Mouse (Mus musculus) left cerebral cortex, adult 9 months (tissue): ENCODE data around the gene Spon1.

Experiments
- DNase-seq, 2 experiments: peaks; one replicate each; pipeline ENCODE4 v3.0.0; 2022; ENCODE audit warnings: low spot score in 2 of 2

The Spon1 gene

GRCm38 (mm10) chr7:113841521-113841920 is 75.7 kb downstream of the Spon1 start:
- no peak for DNase-seq

GRCm38 (mm10) chr7:113843150-113843549 is 77.4 kb downstream of the Spon1 start:
- no peak for DNase-seq

DNA sequence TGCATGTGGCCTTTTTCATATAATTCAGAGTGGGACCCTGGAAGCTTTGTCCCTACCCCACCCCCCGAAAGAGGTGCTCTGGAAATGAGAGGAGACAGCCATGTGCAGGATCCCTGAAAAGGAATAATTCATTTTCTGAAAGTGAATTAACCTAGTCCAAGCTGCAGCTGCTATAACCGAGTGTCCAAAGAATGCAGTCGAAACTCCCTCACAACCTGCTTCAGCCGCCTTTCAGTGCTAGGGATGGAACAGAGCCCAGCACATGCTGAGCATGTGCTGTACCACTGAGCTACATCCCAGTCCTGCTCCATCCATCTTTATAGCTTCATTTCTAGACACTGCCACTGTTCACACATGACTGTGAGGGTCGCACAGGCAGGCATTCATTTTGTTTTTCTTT is 79.4 kb downstream of the Spon1 start:
- DNase-seq, result no peak

DNA sequence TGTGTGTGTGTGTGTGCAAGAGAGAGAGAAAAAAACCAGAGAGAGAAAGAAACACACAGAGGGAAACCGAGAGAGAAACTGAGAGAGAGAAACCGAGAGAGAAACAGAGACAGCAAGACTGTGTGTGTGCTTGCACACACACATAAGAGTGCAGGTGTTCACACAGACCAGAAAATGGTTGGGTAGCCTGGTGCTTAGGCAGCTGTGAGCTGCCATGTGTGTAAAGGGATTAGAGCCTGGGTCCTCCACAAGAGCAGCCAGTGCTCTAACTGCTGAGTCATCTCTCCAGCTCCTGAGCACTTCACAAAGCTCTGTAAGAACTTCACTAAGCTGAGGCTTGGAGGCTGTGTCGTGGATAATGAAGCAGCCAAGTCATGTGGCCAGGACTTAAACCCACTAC is 80.8 kb downstream of the Spon1 start:
- DNase-seq, result no peak

GRCm38 (mm10) chr7:113847041-113847819 is 81.4 kb downstream of the Spon1 start:
- DNase-seq, result no peak

DNA sequence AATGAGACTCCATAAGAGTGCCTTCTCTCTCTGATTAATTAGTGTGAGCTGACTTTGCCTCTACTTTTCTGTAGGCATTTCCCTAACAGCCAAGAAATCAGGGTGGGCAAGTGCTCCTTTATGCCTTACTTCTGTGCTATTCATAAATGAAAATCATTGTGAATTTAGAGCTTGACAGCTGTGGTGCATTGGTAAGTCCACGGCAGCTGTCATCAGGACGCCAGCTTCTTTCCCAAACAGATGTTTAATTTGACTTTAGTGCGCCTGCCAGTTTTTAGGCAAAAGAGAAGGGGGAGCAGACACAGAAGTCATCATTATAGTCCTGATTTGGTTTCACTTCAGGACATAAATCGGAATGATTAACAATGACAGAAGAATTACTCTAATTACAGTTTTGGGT is 84.6 kb downstream of the Spon1 start:
- DNase-seq, result no peak

DNA sequence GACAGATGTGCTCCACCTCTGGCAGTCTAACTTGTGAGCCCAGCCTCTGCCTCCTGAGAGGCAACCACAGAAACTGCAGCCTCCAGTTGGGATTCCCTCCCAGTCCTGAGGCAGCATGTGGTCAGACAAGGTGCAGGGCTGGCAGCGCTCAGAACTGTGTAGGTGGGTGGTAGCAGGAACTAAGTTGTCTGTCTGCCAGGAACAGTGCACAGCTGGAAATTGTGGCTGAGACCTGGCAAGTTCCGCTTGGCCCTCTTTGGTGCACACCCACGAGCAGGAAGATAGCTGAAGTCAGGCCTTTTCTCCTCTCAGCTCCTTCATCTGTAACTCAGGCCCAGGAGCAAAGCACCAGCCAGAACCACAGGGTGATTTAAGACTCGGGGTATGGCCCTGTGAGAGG is 89.6 kb downstream of the Spon1 start:
- DNase-seq, result no peak

- no peak for DNase-seq
Measured at GRCm38 (mm10) chr7:113856067-113856466, 90.3 kb downstream of the Spon1 start.

DNA sequence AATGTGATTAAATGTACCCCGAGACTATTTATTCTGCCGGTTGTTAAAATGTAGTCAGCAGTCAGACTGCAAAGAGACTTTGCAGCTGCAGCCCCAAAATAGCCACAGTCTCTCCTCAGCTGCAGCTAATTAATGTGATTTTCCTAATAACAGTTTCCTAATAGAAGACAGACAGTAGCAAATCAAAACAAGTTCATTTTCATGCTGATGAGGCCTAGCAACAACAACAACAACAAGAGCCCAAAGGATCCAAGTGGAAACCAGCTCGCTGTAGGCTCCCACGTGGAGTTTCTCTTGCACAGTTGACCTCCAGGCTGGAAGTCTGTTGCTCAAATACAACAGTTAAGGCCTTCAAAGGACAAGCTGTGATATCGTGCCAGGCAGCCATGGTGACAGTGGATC is 93.7 kb downstream of the Spon1 start:
- no peak for DNase-seq

- no peak for DNase-seq
Measured at GRCm38 (mm10) chr7:113861964-113862363, 96.2 kb downstream of the Spon1 start.

GRCm38 (mm10) chr7:113872846-113873245 is 107.0 kb downstream of the Spon1 start:
- DNase-seq, result no peak

DNA sequence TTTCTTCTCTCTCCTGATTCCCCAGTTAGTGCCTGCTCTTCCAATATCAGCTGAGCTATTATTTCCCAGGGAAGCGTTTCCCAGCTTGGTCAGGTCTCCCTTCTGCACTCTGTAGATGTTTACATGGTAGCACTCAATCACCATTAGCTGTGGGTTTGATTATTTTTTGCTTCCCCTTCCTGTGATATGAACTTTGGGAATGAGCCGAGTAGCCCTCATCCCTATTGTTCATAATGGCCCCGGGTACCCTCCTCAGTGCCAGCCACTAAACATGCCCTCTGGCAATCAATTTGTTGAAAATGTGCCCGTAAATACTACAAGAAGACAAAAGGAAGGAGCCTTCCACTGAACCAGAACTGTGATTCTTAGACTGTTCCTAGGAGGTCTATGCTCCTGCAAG is 111.7 kb downstream of the Spon1 start:
- no peak for DNase-seq

- DNase-seq, result no peak
Measured at GRCm38 (mm10) chr7:113877926-113878325, 112.1 kb downstream of the Spon1 start.

DNA sequence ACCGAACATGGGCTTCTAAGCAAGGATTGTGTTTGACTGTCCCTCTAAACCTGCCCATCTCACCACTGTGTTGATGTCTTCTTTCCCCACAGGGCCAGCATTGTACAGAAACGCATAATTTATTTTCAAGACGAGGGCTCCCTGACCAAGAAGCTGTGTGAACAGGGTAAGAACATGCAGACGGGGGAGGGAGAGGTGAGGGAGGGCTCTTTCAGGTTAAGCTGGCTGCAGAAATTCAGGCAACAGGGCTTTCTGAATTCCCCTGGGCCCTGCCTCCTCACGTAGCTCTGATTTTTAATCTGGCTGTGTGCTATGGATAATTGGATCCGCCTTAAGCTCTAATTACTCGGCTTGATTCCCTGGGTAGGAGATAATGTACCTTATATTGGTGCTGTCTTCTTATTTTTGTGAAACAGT is 113.3 kb downstream of the Spon1 start:
- no peak for DNase-seq

DNA sequence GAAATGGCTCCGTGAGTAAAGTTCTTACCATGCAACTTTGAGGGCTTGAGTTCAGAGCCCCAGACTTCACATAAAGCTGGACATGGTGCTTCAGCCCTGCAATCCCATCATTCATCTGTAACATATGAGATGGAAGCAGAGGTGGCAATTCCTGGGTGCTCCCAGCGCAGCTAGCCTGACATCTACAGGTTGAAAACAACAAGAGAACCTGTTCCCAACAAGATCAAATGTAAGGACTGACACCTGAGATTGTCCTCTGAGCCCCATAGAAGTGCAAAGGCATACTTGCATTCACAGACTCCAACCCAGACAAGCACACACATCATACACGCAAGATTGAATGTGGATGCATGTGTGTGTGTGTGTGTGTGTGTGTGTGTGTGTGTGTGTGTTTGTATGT is 114.2 kb downstream of the Spon1 start:
- DNase-seq, result no peak

GRCm38 (mm10) chr7:113890782-113891181 is 125.0 kb downstream of the Spon1 start:
- DNase-seq, result no peak

DNA sequence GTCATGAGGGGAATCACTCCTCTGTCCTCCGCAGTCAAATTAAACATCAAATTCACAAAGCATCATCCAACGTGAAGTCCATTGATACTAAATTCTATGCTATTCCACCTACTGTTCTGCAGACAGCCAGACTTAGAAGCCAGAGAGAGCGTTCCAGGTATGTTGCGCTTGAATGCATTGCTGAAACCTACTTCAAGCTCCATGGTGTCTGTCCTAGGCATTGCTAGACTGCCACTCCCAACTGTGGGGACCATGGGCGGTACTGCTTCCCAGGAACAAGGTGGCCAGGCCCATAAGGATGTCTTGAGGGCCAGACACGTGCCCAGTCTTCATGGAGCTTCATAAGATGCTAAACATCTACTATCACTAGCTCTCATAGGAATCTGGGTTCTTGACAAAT is 125.7 kb downstream of the Spon1 start:
- no peak for DNase-seq

GRCm38 (mm10) chr7:113893944-113894662 is 128.3 kb downstream of the Spon1 start:
- DNase-seq, result no peak

DNA sequence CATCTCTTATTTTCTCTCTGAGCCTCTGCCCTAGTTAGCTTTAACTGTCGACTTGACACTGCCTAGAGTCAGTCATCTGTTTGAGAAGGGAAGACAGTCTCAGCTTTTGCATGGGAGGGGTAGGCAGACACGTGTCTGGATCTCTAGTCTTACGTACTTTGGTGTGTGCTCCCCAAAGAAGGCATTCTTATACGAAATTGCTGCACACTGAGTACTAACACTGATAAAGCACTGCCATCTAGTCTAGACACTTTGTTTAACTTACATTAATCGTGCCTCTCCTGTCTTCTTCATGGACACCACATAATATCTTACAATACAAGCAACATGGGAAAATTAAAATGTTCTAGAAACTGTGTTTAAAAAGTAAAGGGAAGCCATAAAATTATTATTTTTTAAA is 129.5 kb downstream of the Spon1 start:
- DNase-seq, result no peak

DNA sequence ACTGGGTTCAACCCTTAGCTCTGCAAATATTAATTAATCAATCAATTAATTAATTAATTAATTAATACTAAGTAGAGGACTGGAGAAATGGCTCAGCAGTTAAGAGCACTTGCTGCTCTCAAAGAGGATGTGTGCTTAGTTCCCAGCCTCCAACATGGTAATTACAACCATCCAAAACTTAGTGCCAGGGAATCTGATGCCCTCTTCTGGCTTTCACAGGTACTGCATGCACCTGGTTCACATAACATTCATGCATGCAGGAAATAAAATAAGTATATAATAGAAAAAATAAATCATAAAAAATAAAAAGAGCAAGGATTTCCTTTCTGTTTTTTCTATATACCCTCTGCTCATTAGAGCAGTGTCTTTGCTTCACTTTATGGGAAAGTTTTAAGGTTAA is 132.6 kb downstream of the Spon1 start:
- no peak for DNase-seq

DNA sequence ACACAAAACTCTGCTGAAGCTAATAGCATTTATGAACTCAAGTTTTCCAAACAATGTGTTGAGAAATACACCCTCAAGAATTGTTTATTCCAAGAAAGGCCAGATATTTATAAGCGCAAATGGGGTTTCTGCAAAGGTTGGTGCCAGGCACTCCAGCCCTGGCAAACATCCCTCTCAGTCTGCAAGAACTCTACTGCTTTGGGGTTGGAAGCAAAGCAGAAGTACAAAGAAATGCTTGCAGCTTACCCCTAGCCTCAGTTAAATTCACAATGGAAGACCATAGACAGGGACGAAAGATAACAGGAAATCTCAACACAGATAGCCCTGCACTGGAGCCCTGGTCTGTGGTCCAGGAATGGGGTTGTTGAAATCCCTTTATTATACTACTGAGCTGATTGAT is 135.7 kb downstream of the Spon1 start:
- no peak for DNase-seq

DNA sequence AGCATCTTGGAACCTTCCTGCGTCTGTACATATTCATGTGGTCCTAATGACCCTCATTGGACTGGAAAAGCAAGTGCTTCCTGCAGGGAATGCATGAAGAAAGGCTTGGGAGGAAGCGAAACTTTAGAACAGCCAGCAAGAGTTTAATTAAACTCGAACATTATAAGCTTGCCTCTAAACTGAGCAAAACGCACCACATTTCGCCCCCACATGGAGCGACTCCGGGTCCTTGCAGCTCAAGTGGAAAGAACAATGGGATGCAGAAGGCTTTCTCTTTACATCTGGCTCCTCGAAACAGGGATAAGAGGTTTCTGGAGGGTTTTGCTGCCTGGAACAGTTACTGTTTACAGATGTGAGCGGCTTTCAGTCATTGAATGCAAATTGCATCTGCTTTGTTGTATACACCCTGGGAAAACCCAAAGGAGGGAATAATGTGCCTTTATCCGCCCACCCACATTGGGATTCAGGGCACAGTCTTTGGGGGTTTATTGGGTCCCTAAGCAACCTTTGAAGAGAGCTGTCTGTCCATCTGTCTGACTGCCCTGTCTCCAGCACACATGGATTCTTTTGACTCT is 136.2 kb downstream of the Spon1 start:
- DNase-seq, result no peak
